In the genomic region with DNA sequence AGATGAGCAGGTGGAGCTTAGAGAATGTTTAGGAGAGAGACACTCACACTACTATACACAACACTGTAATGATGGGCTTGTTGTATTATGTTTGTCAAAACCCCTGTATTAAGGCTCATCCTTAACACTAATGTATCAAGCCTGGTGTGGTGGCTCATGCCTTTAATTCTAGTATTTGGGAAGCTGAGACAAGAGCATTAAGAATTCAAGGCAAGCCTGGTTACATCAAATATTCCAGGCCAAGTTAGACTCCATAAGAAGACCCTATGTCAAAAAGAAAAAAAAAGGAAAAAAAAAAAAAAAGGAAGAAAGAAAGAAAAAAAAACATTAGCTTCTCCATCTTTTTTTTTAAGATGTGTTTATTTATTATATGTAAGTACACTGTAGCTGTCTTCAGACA, we compare ENCODE assay signal across 30 mouse cellular contexts. TPM values are rescaled to one million over a fixed set of nuclear protein-coding genes. Genes with fewer than 3 reads are reported as not detected.
"Had no signal": no experiment of that assay in that cellular context is flagged by ENCODE, and none has a peak within 500 bp of the region (broad histone marks: within the 10 kb centered on the region; RNA-seq: fewer than 3 reads in every experiment).

No protein-coding gene starts in this region.

- ATAC-seq: hindbrain, postnatal 0 days; intestine, embryonic 16.5 days had no signal

- H3K4me2 ChIP-seq: heart, embryonic 13.5 days; heart, embryonic 15.5 days; hindbrain, embryonic 13.5 days; hindbrain, embryonic 15.5 days; kidney, embryonic 15.5 days; limb, embryonic 12.5 days; liver, embryonic 11.5 days had no signal

- H3K9ac ChIP-seq: heart, embryonic 13.5 days; heart, embryonic 15.5 days; hindbrain, embryonic 13.5 days; hindbrain, embryonic 15.5 days; kidney, embryonic 15.5 days; limb, embryonic 12.5 days had no signal

- H3K27ac ChIP-seq: gastrocnemius, adult 2 months; heart, embryonic 10.5 days; heart, embryonic 13.5 days; heart, embryonic 15.5 days; hindbrain, embryonic 13.5 days; hindbrain, embryonic 15.5 days; hindbrain, postnatal 0 days; kidney, embryonic 15.5 days; kidney, postnatal 0 days; limb, embryonic 10.5 days; limb, embryonic 12.5 days had no signal

- H3K27me3 ChIP-seq: heart, embryonic 13.5 days; heart, embryonic 15.5 days; hindbrain, embryonic 13.5 days; hindbrain, embryonic 15.5 days; kidney, embryonic 15.5 days; limb, embryonic 12.5 days had no signal

- DNase-seq: gastrocnemius, adult 2 months; gastrocnemius, postnatal 10 days; gastrocnemius, postnatal 25 days; heart, adult 18-20 months; heart, postnatal 14 days; heart, postnatal 36 days; kidney, adult 11 months; kidney, postnatal 14 days; layer of hippocampus, adult 9-11 months; layer of hippocampus, postnatal 36 days; liver had no signal

- H3K36me3 ChIP-seq: heart, embryonic 10.5 days; heart, embryonic 13.5 days; heart, embryonic 15.5 days; hindbrain, embryonic 13.5 days; hindbrain, embryonic 15.5 days; kidney, embryonic 15.5 days; limb, embryonic 10.5 days; limb, embryonic 12.5 days had no signal

- H3K9me3 ChIP-seq: heart, embryonic 10.5 days; heart, embryonic 13.5 days; heart, embryonic 15.5 days; hindbrain, embryonic 13.5 days; hindbrain, embryonic 15.5 days; kidney, embryonic 15.5 days; limb, embryonic 10.5 days; limb, embryonic 12.5 days had no signal

- H3K4me3 ChIP-seq: gastrocnemius, adult 2 months; heart, embryonic 10.5 days; heart, embryonic 13.5 days; heart, embryonic 15.5 days; hindbrain, embryonic 13.5 days; hindbrain, embryonic 15.5 days; kidney, embryonic 15.5 days; limb, embryonic 10.5 days; limb, embryonic 12.5 days had no signal

RNA-seq across cellular contexts. Expression of a gene that starts 20.6 kb away (rescaled TPM):
- total RNA-seq: granulocyte monocyte progenitor cell, adult 5-6 weeks; hematopoietic stem cell, adult 5-6 weeks had no signal
- polyA plus RNA-seq: hindbrain, embryonic 11.5 days; liver, embryonic 11.5 days had no signal

RNA-seq across cellular contexts. Expression of a gene that starts 48.5 kb away (rescaled TPM):
- total RNA-seq: gastrocnemius, adult 2 months; gastrocnemius, postnatal 10 days; gastrocnemius, postnatal 25 days; gastrocnemius, postnatal 4 days; granulocyte monocyte progenitor cell, adult 5-6 weeks; heart, adult 18-20 months; heart, adult 8-10 months; heart, postnatal 14 days; heart, postnatal 36 days; hematopoietic stem cell, adult 5-6 weeks had no signal
- polyA plus RNA-seq: heart, embryonic 10.5 days; heart, embryonic 13.5 days; heart, embryonic 15.5 days; heart, postnatal 0 days; hindbrain, embryonic 11.5 days; intestine, embryonic 14.5 days; kidney, embryonic 15.5 days; limb, embryonic 10.5 days; limb, embryonic 12.5 days; liver, embryonic 11.5 days had no signal
